Comparison of ENCODE assay signal across 8 mouse cellular contexts in genomic region chr17:27165054-27165773, GRCm38 (mm10). TPM values are rescaled to one million over a fixed set of nuclear protein-coding genes. Genes with fewer than 3 reads are reported as not detected.
A peak's percentile ranks its signal among the peaks of the same experiment; 100 is the strongest.
DNase-seq lines count a peak whose midpoint lies in the region; ATAC-seq and TF ChIP-seq lines count a peak whose summit lies in the region.

No protein-coding gene starts in this region.

- peak; percentile 41 for DNase-seq in cerebellum, adult 11 months
- DNase-seq in ovary, postnatal 36 days (ENCODE audit: low spot score): peak; percentile 36
- no peak for DNase-seq in ovary, postnatal 10 days (ENCODE audit: low spot score)
- DNase-seq in left cerebral cortex, postnatal 10 days (ENCODE audit: extremely low spot score in 1 of 2, low spot score in 2 of 2): peak; percentile 40 to 67

- H3K4me2 ChIP-seq in midbrain, embryonic 13.5 days (replicated peaks): no peak overlapping the region

- no peak overlapping the region for H3K4me3 ChIP-seq in embryonic fibroblast, embryonic 13.5 days (ENCODE audit: insufficient read depth, low read length)
- no peak overlapping the region for H3K4me3 ChIP-seq in midbrain, embryonic 13.5 days (replicated peaks)

- no peak for ATAC-seq in cerebellum, adult (ENCODE audit: insufficient number of reproducible peaks, low FRiP score, low TSS enrichment)
- ATAC-seq in midbrain, embryonic 13.5 days: peak; percentile 60
- ATAC-seq in megakaryocyte-erythroid progenitor cell, adult 5-6 weeks (replicated peaks; ENCODE audit: low FRiP score, low TSS enrichment, poor library complexity, severe bottlenecking): no peak

- WGBS in midbrain, embryonic 13.5 days: 72% methylated on average over 8 of the region's 8 CpGs

- intact Hi-C loops in left cerebral cortex, postnatal 10 days (cut with DNase I): no loop called here

- no peaks in the 10 kb centered on the region for H3K4me1 ChIP-seq in embryonic fibroblast, embryonic 13.5 days (ENCODE audit: control insufficient read depth, insufficient read depth, low read length)
- H3K4me1 ChIP-seq in midbrain, embryonic 13.5 days (replicated peaks): 0 out of 2 replicates have a peak, but pooled peaks cover 5% of the 10 kb centered on the region

- peak; percentile 59; the same call in 1 of the 2 replicates for TF ChIP-seq CTCF in embryonic fibroblast, embryonic 13.5 days (IDR thresholded peaks at IDR 0.05; ENCODE audit: borderline replicate concordance, insufficient read depth, low read length)

- H3K27ac ChIP-seq in embryonic fibroblast, embryonic 13.5 days (ENCODE audit: insufficient read depth, low read length): no peak overlapping the region
- no peak overlapping the region for H3K27ac ChIP-seq in midbrain, embryonic 13.5 days

- no peak overlapping the region for H3K9ac ChIP-seq in midbrain, embryonic 13.5 days (replicated peaks)

- H3K36me3 ChIP-seq in midbrain, embryonic 13.5 days: no peaks in the 10 kb centered on the region

- TF ChIP-seq POLR2A in embryonic fibroblast, embryonic 13.5 days (IDR thresholded peaks at IDR 0.05; ENCODE audit: low read depth, low read length): no peak

- H3K27me3 ChIP-seq in midbrain, embryonic 13.5 days: no peaks in the 10 kb centered on the region

- no peaks in the 10 kb centered on the region for H3K9me3 ChIP-seq in midbrain, embryonic 13.5 days

RNA-seq across cellular contexts. Expression of gene Ip6k3, which starts 2.4 kb away (rescaled TPM):
- not detected in 2 replicates for polyA plus RNA-seq in embryonic fibroblast, embryonic 13.5 days (2011; ENCODE audit: insufficient read length, low read depth, missing spikeins)
- under 1 TPM; 0.20 to 0.43 TPM for total RNA-seq in left cerebral cortex, postnatal 10 days (2021)
- 0.22 and 0.46 TPM in 2 replicates for polyA plus RNA-seq in midbrain, embryonic 13.5 days (2015; fragmentation: Nextera tagmentation; extraction: Ambion mirVana)
- total RNA-seq in megakaryocyte-erythroid progenitor cell, adult 5-6 weeks (2014; fragmentation: Nextera tagmentation): not detected in 2 replicates
- not detected in 2 replicates for total RNA-seq in megakaryocyte-erythroid progenitor cell, adult 5-6 weeks (2017)

RNA-seq across cellular contexts. Expression of gene Uqcc2, which starts 31.5 kb away (rescaled TPM):
- polyA plus RNA-seq in embryonic fibroblast, embryonic 13.5 days (2011; ENCODE audit: insufficient read length, low read depth, missing spikeins): 148 and 168 TPM in 2 replicates
- 100 to 1,000 TPM; 177 to 182 TPM for total RNA-seq in left cerebral cortex, postnatal 10 days (2021)
- polyA plus RNA-seq in midbrain, embryonic 13.5 days (2015; fragmentation: Nextera tagmentation; extraction: Ambion mirVana): 356 and 378 TPM in 2 replicates
- total RNA-seq in megakaryocyte-erythroid progenitor cell, adult 5-6 weeks (2014; fragmentation: Nextera tagmentation): 180 and 198 TPM in 2 replicates
- total RNA-seq in megakaryocyte-erythroid progenitor cell, adult 5-6 weeks (2017): 177 and 204 TPM in 2 replicates

RNA-seq across cellular contexts. Expression of gene Lemd2, which starts 39.1 kb away (rescaled TPM):
- polyA plus RNA-seq in embryonic fibroblast, embryonic 13.5 days (2011; ENCODE audit: insufficient read length, low read depth, missing spikeins): 48.7 and 54.5 TPM in 2 replicates
- total RNA-seq in left cerebral cortex, postnatal 10 days (2021): 10 to 100 TPM; 47.1 to 50.0 TPM
- 16.5 and 24.0 TPM in 2 replicates for polyA plus RNA-seq in midbrain, embryonic 13.5 days (2015; fragmentation: Nextera tagmentation; extraction: Ambion mirVana)
- 26.5 and 33.4 TPM in 2 replicates for total RNA-seq in megakaryocyte-erythroid progenitor cell, adult 5-6 weeks (2014; fragmentation: Nextera tagmentation)
- total RNA-seq in megakaryocyte-erythroid progenitor cell, adult 5-6 weeks (2017): 15.0 and 31.4 TPM in 2 replicates
